Comparison of ENCODE assay signal across 20 mouse cellular contexts in the genomic region with DNA sequence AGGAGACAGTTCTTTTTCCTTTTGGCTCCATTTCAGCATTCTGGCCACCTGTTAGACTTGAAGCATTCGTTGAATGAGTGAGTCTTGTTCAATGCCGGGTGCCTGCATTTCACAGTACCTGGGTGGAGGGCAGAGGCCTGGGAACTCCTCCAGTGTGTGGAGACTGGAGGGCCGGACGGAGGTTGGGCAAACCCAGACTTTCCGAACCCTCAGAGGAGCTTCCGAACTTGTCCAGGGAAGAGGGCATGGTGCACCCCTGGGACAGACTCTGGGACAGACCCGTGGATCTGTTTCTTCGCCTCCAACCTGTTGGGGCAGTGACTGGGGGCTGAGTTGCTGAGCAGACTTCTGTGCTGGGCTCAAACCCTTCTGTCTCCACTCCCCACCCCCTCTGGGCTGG. TPM values are rescaled to one million over a fixed set of nuclear protein-coding genes. Genes with fewer than 3 reads are reported as not detected.
DNase-seq lines count a peak whose midpoint lies in the region; ATAC-seq and TF ChIP-seq lines count a peak whose summit lies in the region.
"Had no signal": no experiment of that assay in that cellular context is flagged by ENCODE, and none has a peak within 500 bp of the region (broad histone marks: within the 10 kb centered on the region; RNA-seq: fewer than 3 reads in every experiment).

No protein-coding gene starts in this region.

- H3K27me3 ChIP-seq in kidney, embryonic 16.5 days (ENCODE audit: insufficient read depth, low read length), result peaks cover 40% of the 10 kb centered on the region
- H3K27me3 ChIP-seq in midbrain, embryonic 11.5 days (ENCODE audit: control insufficient read depth, insufficient read depth, low read length), result peaks cover 60% of the 10 kb centered on the region
- peaks cover 33% of the 10 kb centered on the region for H3K27me3 ChIP-seq in midbrain, postnatal 0 days (ENCODE audit: insufficient read depth, low read length)
- H3K27me3 ChIP-seq in limb, embryonic 13.5 days, result peaks cover 73% of the 10 kb centered on the region

- no peak overlapping the region for H3K27ac ChIP-seq in kidney, embryonic 16.5 days (ENCODE audit: low read length)
- H3K27ac ChIP-seq in midbrain, embryonic 11.5 days (ENCODE audit: low read depth, low read length), result no peak overlapping the region
- H3K27ac ChIP-seq in midbrain, postnatal 0 days (ENCODE audit: low read depth, low read length), result no peak overlapping the region
- no peak overlapping the region for H3K27ac ChIP-seq in limb, embryonic 13.5 days
- H3K27ac ChIP-seq: embryonic facial prominence, embryonic 12.5 days; hindbrain, embryonic 13.5 days; liver, embryonic 13.5 days; neural tube, embryonic 13.5 days had no signal

- 63% methylated on average over 8 of the region's 8 CpGs for WGBS in kidney, embryonic 16.5 days
- 44% methylated on average over 8 of the region's 8 CpGs for WGBS in midbrain, embryonic 11.5 days
- WGBS in midbrain, postnatal 0 days, result 60% methylated on average over 8 of the region's 8 CpGs
- WGBS in limb, embryonic 13.5 days, result 50% methylated on average over 8 of the region's 8 CpGs

- no peak for TF ChIP-seq CTCF in midbrain, postnatal 0 days (IDR thresholded peaks at IDR 0.05)

- no peaks in the 10 kb centered on the region for H3K9me3 ChIP-seq in kidney, embryonic 16.5 days (ENCODE audit: low read length)
- no peaks in the 10 kb centered on the region; the same call in 1 of the 2 replicates for H3K9me3 ChIP-seq in midbrain, embryonic 11.5 days (ENCODE audit: control insufficient read depth, low read length)
- no peaks in the 10 kb centered on the region for H3K9me3 ChIP-seq in midbrain, postnatal 0 days (ENCODE audit: low read length)
- H3K9me3 ChIP-seq in limb, embryonic 13.5 days, result no peaks in the 10 kb centered on the region
- H3K9me3 ChIP-seq: embryonic facial prominence, embryonic 12.5 days; hindbrain, embryonic 13.5 days; limb, embryonic 15.5 days; liver, embryonic 13.5 days; neural tube, embryonic 13.5 days had no signal

- H3K4me2 ChIP-seq in kidney, embryonic 16.5 days (replicated peaks; ENCODE audit: low read depth, low read length), result no peak overlapping the region
- no peak overlapping the region for H3K4me2 ChIP-seq in midbrain, embryonic 11.5 days
- no peak overlapping the region for H3K4me2 ChIP-seq in midbrain, postnatal 0 days (ENCODE audit: low read depth, low read length, poor library complexity, severe bottlenecking)
- peak overlapping the region; percentile 94 for H3K4me2 ChIP-seq in limb, embryonic 13.5 days (replicated peaks)

- no peaks in the 10 kb centered on the region for H3K36me3 ChIP-seq in kidney, embryonic 16.5 days (ENCODE audit: insufficient read depth, low read length)
- H3K36me3 ChIP-seq in midbrain, embryonic 11.5 days (ENCODE audit: control insufficient read depth, insufficient read depth, low read length), result no peaks in the 10 kb centered on the region
- peaks cover 7% of the 10 kb centered on the region for H3K36me3 ChIP-seq in midbrain, postnatal 0 days (ENCODE audit: insufficient read depth, low read length)
- peaks cover 11% of the 10 kb centered on the region; the same call in 1 of the 2 replicates for H3K36me3 ChIP-seq in limb, embryonic 13.5 days
- H3K36me3 ChIP-seq: embryonic facial prominence, embryonic 12.5 days; liver, embryonic 13.5 days had no signal

- 0 out of 2 replicates have a peak overlapping the region, but pooled peaks have one; percentile 15 for H3K9ac ChIP-seq in kidney, embryonic 16.5 days (replicated peaks; ENCODE audit: low read length)
- no peak overlapping the region for H3K9ac ChIP-seq in midbrain, embryonic 11.5 days (ENCODE audit: low read length)
- H3K9ac ChIP-seq in midbrain, postnatal 0 days (replicated peaks; ENCODE audit: low read length, poor library complexity, severe bottlenecking), result no peak overlapping the region
- H3K9ac ChIP-seq in limb, embryonic 13.5 days, result no peak overlapping the region

- no peak overlapping the region for H3K4me3 ChIP-seq in kidney, embryonic 16.5 days (ENCODE audit: low read length)
- no peak overlapping the region for H3K4me3 ChIP-seq in midbrain, embryonic 11.5 days (ENCODE audit: low read depth, low read length)
- H3K4me3 ChIP-seq in midbrain, postnatal 0 days (ENCODE audit: low read depth, low read length), result no peak overlapping the region
- peak overlapping the region; percentile 56; the same call in 1 of the 2 replicates for H3K4me3 ChIP-seq in limb, embryonic 13.5 days

- peak; percentile 88 for DNase-seq in heart, adult 11 months
- no peak for DNase-seq in heart, adult 18-20 months
- no peak for DNase-seq in kidney, postnatal 36 days
- peak; percentile 88 for DNase-seq in midbrain, embryonic 11.5 days (ENCODE audit: low spot score, missing footprints)
- no peak for DNase-seq in midbrain, postnatal 0 days (ENCODE audit: low spot score)
- DNase-seq: cerebellum, adult 18-20 months; cerebellum, postnatal 14 days; liver, embryonic 13.5 days had no signal

- H3K4me1 ChIP-seq in kidney, embryonic 16.5 days (ENCODE audit: insufficient read depth, low read length), result peaks cover 50% of the 10 kb centered on the region
- H3K4me1 ChIP-seq in midbrain, embryonic 11.5 days (ENCODE audit: control insufficient read depth, insufficient read depth, low read length), result peaks cover 38% of the 10 kb centered on the region
- H3K4me1 ChIP-seq in midbrain, postnatal 0 days (ENCODE audit: insufficient read depth, low read length), result peaks cover 5% of the 10 kb centered on the region; the same call in 1 of the 2 replicates
- H3K4me1 ChIP-seq in limb, embryonic 13.5 days, result peaks cover 60% of the 10 kb centered on the region

- ATAC-seq in kidney, embryonic 16.5 days (ENCODE audit: low FRiP score, low TSS enrichment), result no peak
- no peak for ATAC-seq in midbrain, embryonic 11.5 days (ENCODE audit: low FRiP score)
- no peak for ATAC-seq in midbrain, postnatal 0 days (ENCODE audit: low FRiP score)
- ATAC-seq in limb, embryonic 13.5 days (ENCODE audit: low FRiP score, low read depth), result no peak
- no peak for ATAC-seq in inflammation-experienced regulatory T-cells, adult 6 months
- ATAC-seq: activated CD4-positive, CD25-positive, alpha-beta regulatory T cell, adult 4 months; CD4-positive, CD25-positive, alpha-beta regulatory T cell, adult 4 months; forebrain, embryonic 16.5 days; lung, postnatal 0 days had no signal

RNA-seq across cellular contexts. Expression of a gene that starts 0.9 kb away (rescaled TPM):
- total RNA-seq in heart, adult 18-20 months (2021), result 1 to 10 TPM; 3.8 to 5.6 TPM
- 2.9 and 3.0 TPM in 2 replicates for polyA plus RNA-seq in kidney, embryonic 16.5 days (2015; fragmentation: Nextera tagmentation; extraction: Ambion mirVana)
- polyA plus RNA-seq in midbrain, embryonic 11.5 days (2014; fragmentation: Nextera tagmentation; extraction: Ambion mirVana), result 0.19 and 0.37 TPM in 2 replicates
- 3.1 and 6.2 TPM in 2 replicates for total RNA-seq in midbrain, postnatal 0 days (2014; rRNA removed)
- 3.6 and 4.6 TPM in 2 replicates for polyA plus RNA-seq in midbrain, postnatal 0 days (2015; fragmentation: Nextera tagmentation; extraction: Ambion mirVana)
- polyA plus RNA-seq in limb, embryonic 13.5 days (2015; fragmentation: Nextera tagmentation; extraction: Ambion mirVana), result 4.2 and 5.2 TPM in 2 replicates
- not detected for polyA plus RNA-seq in inflammation-experienced regulatory T-cells, adult 6 months (2017; shearing (Covaris generic))
- total RNA-seq: gastrocnemius, adult 2 months had no signal
- polyA plus RNA-seq: activated CD4-positive, CD25-positive, alpha-beta regulatory T cell, adult 4 months; CD4-positive, CD25-positive, alpha-beta regulatory T cell, adult 4 months had no signal

RNA-seq across cellular contexts. Expression of a gene that starts 8.1 kb away (rescaled TPM):
- total RNA-seq in heart, adult 18-20 months (2021), result 10 to 100 TPM; 16.1 to 17.6 TPM
- 28.4 and 28.7 TPM in 2 replicates for polyA plus RNA-seq in kidney, embryonic 16.5 days (2015; fragmentation: Nextera tagmentation; extraction: Ambion mirVana)
- 19.4 and 23.1 TPM in 2 replicates for polyA plus RNA-seq in midbrain, embryonic 11.5 days (2014; fragmentation: Nextera tagmentation; extraction: Ambion mirVana)
- total RNA-seq in midbrain, postnatal 0 days (2014; rRNA removed), result 33.8 and 43.8 TPM in 2 replicates
- 17.6 and 18.5 TPM in 2 replicates for polyA plus RNA-seq in midbrain, postnatal 0 days (2015; fragmentation: Nextera tagmentation; extraction: Ambion mirVana)
- 25.5 and 28.4 TPM in 2 replicates for polyA plus RNA-seq in limb, embryonic 13.5 days (2015; fragmentation: Nextera tagmentation; extraction: Ambion mirVana)
- under 1 TPM; 0.58 to 0.94 (median 0.91) TPM for polyA plus RNA-seq in inflammation-experienced regulatory T-cells, adult 6 months (2017; shearing (Covaris generic))

RNA-seq across cellular contexts. Expression of a gene that starts 41.7 kb away (rescaled TPM):
- total RNA-seq in heart, adult 18-20 months (2021), result 10 to 100 TPM; 25.6 to 28.2 TPM
- 35.1 and 39.0 TPM in 2 replicates for polyA plus RNA-seq in kidney, embryonic 16.5 days (2015; fragmentation: Nextera tagmentation; extraction: Ambion mirVana)
- 20.4 and 21.3 TPM in 2 replicates for polyA plus RNA-seq in midbrain, embryonic 11.5 days (2014; fragmentation: Nextera tagmentation; extraction: Ambion mirVana)
- total RNA-seq in midbrain, postnatal 0 days (2014; rRNA removed), result 48.0 and 67.1 TPM in 2 replicates
- polyA plus RNA-seq in midbrain, postnatal 0 days (2015; fragmentation: Nextera tagmentation; extraction: Ambion mirVana), result 50.4 and 54.6 TPM in 2 replicates
- 25.1 and 25.9 TPM in 2 replicates for polyA plus RNA-seq in limb, embryonic 13.5 days (2015; fragmentation: Nextera tagmentation; extraction: Ambion mirVana)
- polyA plus RNA-seq in inflammation-experienced regulatory T-cells, adult 6 months (2017; shearing (Covaris generic)), result 1 to 10 TPM; 3.3 to 4.6 (median 4.6) TPM

RNA-seq across cellular contexts. Expression of a gene that starts 42.0 kb away (rescaled TPM):
- total RNA-seq in heart, adult 18-20 months (2021), result 100 to 1,000 TPM in 1 of 2 experiments, 10 to 100 TPM in 1; 70.0 to 104 TPM
- polyA plus RNA-seq in kidney, embryonic 16.5 days (2015; fragmentation: Nextera tagmentation; extraction: Ambion mirVana), result 859 and 884 TPM in 2 replicates
- polyA plus RNA-seq in midbrain, embryonic 11.5 days (2014; fragmentation: Nextera tagmentation; extraction: Ambion mirVana), result 419 and 422 TPM in 2 replicates
- 315 and 338 TPM in 2 replicates for total RNA-seq in midbrain, postnatal 0 days (2014; rRNA removed)
- 353 and 371 TPM in 2 replicates for polyA plus RNA-seq in midbrain, postnatal 0 days (2015; fragmentation: Nextera tagmentation; extraction: Ambion mirVana)
- 920 and 938 TPM in 2 replicates for polyA plus RNA-seq in limb, embryonic 13.5 days (2015; fragmentation: Nextera tagmentation; extraction: Ambion mirVana)
- 100 to 1,000 TPM; 136 to 174 (median 140) TPM for polyA plus RNA-seq in inflammation-experienced regulatory T-cells, adult 6 months (2017; shearing (Covaris generic))

Comparison
In these comparisons a context has a peak if more than half of its experiments do, and no peak if none do; other contexts are left out.
1. DNase-seq: peak in heart, adult 11 months (single experiment) and midbrain, embryonic 11.5 days (single experiment); none in heart, adult 18-20 months (0 of 2), kidney, postnatal 36 days (0 of 2) and midbrain, postnatal 0 days (single experiment).